Mouse (Mus musculus) megakaryocyte, embryonic 14.5 days (primary cell): Measurements from ENCODE around the gene Dppa4.

Source experiments
- FLI1 ChIP-seq: IDR thresholded peaks from 2 replicates; pipeline ENCODE4 v1.6.1; 2012; ENCODE audit warnings: low read length, inconsistent platforms, mixed read lengths
- GATA1 ChIP-seq: IDR thresholded peaks from 3 replicates; pipeline ENCODE4 v1.6.1; 2012; ENCODE audit warnings: mixed read lengths, low read length, inconsistent platforms, borderline replicate concordance

- TF ChIP-seq GATA1 (no peak), FLI1 (no peak)
These were observed 732 bp upstream of the Dppa4 start for GRCm38 (mm10) chr16:48282801-48283200.
